Comparison of ENCODE assay signal across 28 mouse cellular contexts in genomic region chr5:24122221-24122620, GRCm38 (mm10). TPM values are rescaled to one million over a fixed set of nuclear protein-coding genes. Genes with fewer than 3 reads are reported as not detected.
DNase-seq lines count a peak whose midpoint lies in the region; ATAC-seq lines count a peak whose summit lies in the region.
"Had no signal": no experiment of that assay in that cellular context is flagged by ENCODE, and none has a peak within 500 bp of the region (broad histone marks: within the 10 kb centered on the region; RNA-seq: fewer than 3 reads in every experiment).

No protein-coding gene starts in this region.

- H3K9ac ChIP-seq in forebrain, embryonic 11.5 days (ENCODE audit: low read length): no peak overlapping the region
- no peak overlapping the region for H3K9ac ChIP-seq in forebrain, embryonic 15.5 days (replicated peaks)
- H3K9ac ChIP-seq in midbrain, embryonic 15.5 days: no peak overlapping the region
- H3K9ac ChIP-seq: embryonic facial prominence, embryonic 13.5 days; heart, embryonic 12.5 days; heart, embryonic 15.5 days; hindbrain, embryonic 14.5 days had no signal

- no peak for ATAC-seq in forebrain, embryonic 11.5 days (replicated peaks; ENCODE audit: low FRiP score)
- ATAC-seq in forebrain, embryonic 15.5 days (replicated peaks): peak; percentile 71; the same call in 1 of the 2 replicates
- no peak for ATAC-seq in midbrain, embryonic 15.5 days (replicated peaks)
- ATAC-seq: hindbrain, postnatal 0 days; inflammation-experienced regulatory T-cells, adult 6 months; intestine, embryonic 16.5 days; Patski had no signal

- H3K27me3 ChIP-seq in forebrain, embryonic 10.5 days (ENCODE audit: poor library complexity, severe bottlenecking): no peaks in the 10 kb centered on the region
- no peaks in the 10 kb centered on the region for H3K27me3 ChIP-seq in forebrain, embryonic 11.5 days (ENCODE audit: control insufficient read depth, insufficient read depth, low read length)
- H3K27me3 ChIP-seq in forebrain, embryonic 15.5 days: no peaks in the 10 kb centered on the region
- no peaks in the 10 kb centered on the region for H3K27me3 ChIP-seq in midbrain, embryonic 15.5 days (replicated peaks)
- H3K27me3 ChIP-seq: embryonic facial prominence, embryonic 13.5 days; heart, embryonic 12.5 days; heart, embryonic 15.5 days; Patski had no signal

- H3K4me2 ChIP-seq in forebrain, embryonic 11.5 days (ENCODE audit: low read depth, low read length, severe bottlenecking): no peak overlapping the region
- H3K4me2 ChIP-seq in forebrain, embryonic 15.5 days (replicated peaks): no peak overlapping the region
- H3K4me2 ChIP-seq in midbrain, embryonic 15.5 days: no peak overlapping the region
- H3K4me2 ChIP-seq: embryonic facial prominence, embryonic 13.5 days; heart, embryonic 12.5 days; heart, embryonic 15.5 days; hindbrain, embryonic 14.5 days had no signal

- H3K27ac ChIP-seq in forebrain, embryonic 10.5 days: peak overlapping the region; percentile 90; the same call in 1 of the 2 replicates
- H3K27ac ChIP-seq in forebrain, embryonic 11.5 days (ENCODE audit: low read depth, low read length): no peak overlapping the region
- peak overlapping the region; percentile 59; the same call in 1 of the 2 replicates for H3K27ac ChIP-seq in forebrain, embryonic 15.5 days (replicated peaks)
- H3K27ac ChIP-seq in midbrain, embryonic 15.5 days: no peak overlapping the region
- H3K27ac ChIP-seq: embryonic facial prominence, embryonic 13.5 days; heart, embryonic 15.5 days; hindbrain, embryonic 14.5 days; hindbrain, postnatal 0 days had no signal

- peaks cover 45% of the 10 kb centered on the region for H3K4me1 ChIP-seq in forebrain, embryonic 10.5 days
- peaks cover 14% of the 10 kb centered on the region; the same call in 1 of the 2 replicates for H3K4me1 ChIP-seq in forebrain, embryonic 11.5 days (replicated peaks; ENCODE audit: control insufficient read depth, insufficient read depth, low read length)
- H3K4me1 ChIP-seq in forebrain, embryonic 15.5 days: peaks cover 33% of the 10 kb centered on the region
- peaks cover 25% of the 10 kb centered on the region for H3K4me1 ChIP-seq in midbrain, embryonic 15.5 days

- WGBS in forebrain, embryonic 10.5 days: 98% methylated on average over 2 of the region's 2 CpGs
- 100% methylated on average over 2 of the region's 2 CpGs for WGBS in forebrain, embryonic 11.5 days
- WGBS in forebrain, embryonic 15.5 days: 77% methylated on average over 2 of the region's 2 CpGs
- WGBS in midbrain, embryonic 15.5 days: 94% methylated on average over 2 of the region's 2 CpGs

- peaks cover 34% of the 10 kb centered on the region for H3K36me3 ChIP-seq in forebrain, embryonic 10.5 days (replicated peaks)
- H3K36me3 ChIP-seq in forebrain, embryonic 11.5 days (ENCODE audit: control insufficient read depth, insufficient read depth, low read length): no peaks in the 10 kb centered on the region; the same call in 1 of the 2 replicates
- H3K36me3 ChIP-seq in forebrain, embryonic 15.5 days: peaks cover 13% of the 10 kb centered on the region; the same call in 1 of the 2 replicates
- H3K36me3 ChIP-seq in midbrain, embryonic 15.5 days (replicated peaks): no peaks in the 10 kb centered on the region

- DNase-seq in forebrain, embryonic 10.5 days (ENCODE audit: extremely low spot score, low spot score): no peak
- no peak for DNase-seq in forebrain, embryonic 11.5 days (ENCODE audit: low spot score)
- DNase-seq in brain, adult 2 months (ENCODE audit: low read depth, low spot score): peak; percentile 28
- no peak for DNase-seq in MN1 (ENCODE audit: low spot score)
- DNase-seq: adrenal gland, postnatal 10 days; adrenal gland, postnatal 36 days; cerebellum, adult 11-12 months; cerebellum, adult 8-10 months; cerebellum, postnatal 10 days; cerebellum, postnatal 36 days; embryo, embryonic 11 days; gastrocnemius, postnatal 25 days; heart, adult 18-20 months; heart, postnatal 10 days; heart, postnatal 36 days; kidney, adult 18-20 months had no signal

- H3K4me3 ChIP-seq in forebrain, embryonic 10.5 days: no peak overlapping the region
- H3K4me3 ChIP-seq in forebrain, embryonic 11.5 days (ENCODE audit: low read depth, low read length): no peak overlapping the region
- H3K4me3 ChIP-seq in forebrain, embryonic 15.5 days: no peak overlapping the region
- H3K4me3 ChIP-seq in midbrain, embryonic 15.5 days: no peak overlapping the region
- H3K4me3 ChIP-seq: embryonic facial prominence, embryonic 10.5 days; embryonic facial prominence, embryonic 13.5 days; heart, embryonic 12.5 days; heart, embryonic 15.5 days; hindbrain, embryonic 10.5 days had no signal

- no peaks in the 10 kb centered on the region for H3K9me3 ChIP-seq in forebrain, embryonic 10.5 days
- H3K9me3 ChIP-seq in forebrain, embryonic 11.5 days (ENCODE audit: control insufficient read depth, low read length): no peaks in the 10 kb centered on the region
- H3K9me3 ChIP-seq in forebrain, embryonic 15.5 days: no peaks in the 10 kb centered on the region
- H3K9me3 ChIP-seq in midbrain, embryonic 15.5 days: no peaks in the 10 kb centered on the region
- H3K9me3 ChIP-seq: embryonic facial prominence, embryonic 10.5 days; embryonic facial prominence, embryonic 13.5 days; heart, embryonic 15.5 days; hindbrain, embryonic 10.5 days had no signal

RNA-seq across cellular contexts. Expression of gene Klhl7, which starts 21.8 kb away (rescaled TPM):
- 87.1 and 88.5 TPM in 2 replicates for polyA plus RNA-seq in forebrain, embryonic 10.5 days (2016; fragmentation: Nextera tagmentation; extraction: Ambion mirVana)
- polyA plus RNA-seq in forebrain, embryonic 11.5 days (2014; fragmentation: Nextera tagmentation; extraction: Ambion mirVana): 118 and 129 TPM in 2 replicates
- 196 and 205 TPM in 2 replicates for polyA plus RNA-seq in forebrain, embryonic 15.5 days (2015; fragmentation: Nextera tagmentation; extraction: Ambion mirVana)
- 143 and 159 TPM in 2 replicates for polyA plus RNA-seq in midbrain, embryonic 15.5 days (2015; fragmentation: Nextera tagmentation; extraction: Ambion mirVana)

RNA-seq across cellular contexts. Expression of gene Nupl2, which starts 42.5 kb away (rescaled TPM):
- 19.5 and 21.4 TPM in 2 replicates for polyA plus RNA-seq in forebrain, embryonic 10.5 days (2016; fragmentation: Nextera tagmentation; extraction: Ambion mirVana)
- 22.4 and 23.1 TPM in 2 replicates for polyA plus RNA-seq in forebrain, embryonic 11.5 days (2014; fragmentation: Nextera tagmentation; extraction: Ambion mirVana)
- polyA plus RNA-seq in forebrain, embryonic 15.5 days (2015; fragmentation: Nextera tagmentation; extraction: Ambion mirVana): 15.4 and 16.0 TPM in 2 replicates
- polyA plus RNA-seq in midbrain, embryonic 15.5 days (2015; fragmentation: Nextera tagmentation; extraction: Ambion mirVana): 14.2 and 15.6 TPM in 2 replicates

Comparison
In these comparisons a context has a peak if more than half of its experiments do, and no peak if none do; other contexts are left out.
1. H3K27ac ChIP-seq: peak in forebrain, embryonic 10.5 days (single experiment) and forebrain, embryonic 15.5 days (single experiment); none in forebrain, embryonic 11.5 days (single experiment) and midbrain, embryonic 15.5 days (single experiment).